Mouse (Mus musculus) cerebellum, adult 8-10 months (tissue): ENCODE measurements around the gene Asic3.

ENCODE experiments used
- DNase-seq: peaks from one replicate; pipeline ENCODE4 v3.0.0; 2022

Asic3 gene

DNA sequence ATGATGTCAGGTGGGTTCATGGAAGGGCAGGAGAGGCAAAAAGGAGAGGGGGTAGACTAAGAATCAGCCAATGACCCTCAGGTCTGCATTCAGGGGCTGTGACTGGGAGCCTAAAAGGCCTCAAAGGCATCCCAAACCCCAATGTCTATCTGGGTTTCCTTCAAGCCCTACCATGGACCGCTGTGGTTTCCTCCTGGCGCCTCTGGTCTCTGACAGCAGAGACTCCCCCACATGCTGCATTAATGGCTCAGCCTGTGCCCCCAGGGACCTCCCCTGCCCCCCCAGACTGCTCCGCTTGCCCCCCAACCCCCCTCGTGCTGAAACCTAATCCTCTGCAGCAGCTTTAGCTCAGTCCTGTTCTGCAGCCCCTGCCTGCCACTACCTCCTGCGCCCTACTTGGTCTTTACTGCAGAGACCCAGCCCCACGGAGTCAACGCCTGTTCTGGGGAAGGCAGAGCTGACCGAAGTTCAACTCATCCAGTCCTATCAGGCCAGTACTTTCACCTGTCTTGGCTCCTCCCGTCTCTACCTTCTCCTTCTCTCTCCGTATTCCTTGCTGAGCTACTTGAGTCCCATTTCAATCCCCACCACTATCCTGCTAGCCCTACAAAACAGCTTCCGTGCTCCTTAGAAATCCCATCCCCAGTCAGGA, at the start of gene Asic3:
Gene Asic3 (plus strand): TSS at position 351 of the 652 bp plus-strand sequence.
- no peak for DNase-seq

- DNase-seq, result no peak
Measured at GRCm38 (mm10) chr5:24363467-24363866, 49.7 kb upstream of the Asic3 start.

DNA sequence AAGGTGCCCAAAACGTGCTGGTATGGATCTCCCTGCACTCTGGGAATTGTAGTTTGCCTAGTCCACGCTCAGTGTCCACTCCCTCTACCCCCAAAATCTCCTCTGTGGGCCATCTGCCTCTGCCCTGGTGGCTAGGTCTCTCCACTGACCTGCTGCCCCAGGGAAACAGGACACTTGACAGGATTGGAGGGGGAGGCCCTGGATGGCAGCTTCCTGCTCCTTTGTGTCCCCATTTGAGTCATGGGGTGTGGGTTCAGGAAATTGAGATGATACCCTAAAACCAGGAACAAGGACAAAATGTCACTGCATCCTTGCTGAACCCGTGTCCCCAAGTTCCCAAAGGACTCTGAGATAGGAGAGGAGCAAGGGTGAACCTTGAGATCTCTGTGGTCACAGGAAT, 49.1 kb upstream of the Asic3 start:
- DNase-seq, result no peak

DNA sequence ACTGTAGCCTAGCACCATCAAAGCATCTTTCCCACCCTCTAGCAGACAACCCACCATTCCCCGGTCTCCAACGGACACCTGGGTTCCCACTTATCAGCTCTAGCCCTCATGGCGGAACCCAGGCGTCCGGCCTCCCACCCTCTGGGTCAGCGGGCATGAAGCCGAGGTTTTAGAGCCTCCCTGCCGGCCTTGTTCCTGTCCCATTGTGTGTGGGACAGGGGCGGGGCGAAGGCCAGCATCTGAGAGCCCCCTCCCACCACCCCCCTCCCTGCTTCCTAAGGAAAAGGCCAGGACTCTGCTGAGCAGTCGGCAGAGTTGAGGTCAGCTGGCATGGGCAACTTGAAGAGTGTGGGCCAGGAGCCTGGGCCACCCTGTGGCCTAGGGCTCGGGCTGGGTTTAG, 48.7 kb upstream of the Asic3 start, which contains the start of gene Nos3:
Gene Nos3 (plus strand): TSS at position 303 of the 400 bp plus-strand sequence.
- DNase-seq, result no peak

- no peak for DNase-seq
Measured at GRCm38 (mm10) chr5:24364963-24365362, 48.2 kb upstream of the Asic3 start.

DNA sequence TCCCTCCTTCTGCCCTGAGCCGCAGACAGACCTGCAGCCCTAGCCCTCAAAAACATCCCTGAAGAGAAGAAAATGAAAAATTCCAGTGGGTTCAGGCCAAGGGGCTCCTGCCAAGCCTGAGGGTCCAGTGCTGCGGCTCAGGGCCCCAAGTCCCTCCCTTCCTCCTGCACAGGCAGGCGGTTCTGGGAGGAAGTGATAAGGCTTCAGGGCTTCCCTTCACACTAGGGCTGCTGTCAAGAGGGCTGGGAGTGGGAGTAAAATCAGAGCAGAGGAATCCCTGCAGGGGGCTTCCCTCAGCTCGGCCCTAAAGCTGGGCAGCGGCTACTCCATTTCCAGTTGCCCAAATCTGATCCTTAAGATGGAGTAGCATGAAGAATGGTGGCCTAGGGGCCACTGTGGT, 47.7 kb upstream of the Asic3 start:
- DNase-seq, result no peak

DNA sequence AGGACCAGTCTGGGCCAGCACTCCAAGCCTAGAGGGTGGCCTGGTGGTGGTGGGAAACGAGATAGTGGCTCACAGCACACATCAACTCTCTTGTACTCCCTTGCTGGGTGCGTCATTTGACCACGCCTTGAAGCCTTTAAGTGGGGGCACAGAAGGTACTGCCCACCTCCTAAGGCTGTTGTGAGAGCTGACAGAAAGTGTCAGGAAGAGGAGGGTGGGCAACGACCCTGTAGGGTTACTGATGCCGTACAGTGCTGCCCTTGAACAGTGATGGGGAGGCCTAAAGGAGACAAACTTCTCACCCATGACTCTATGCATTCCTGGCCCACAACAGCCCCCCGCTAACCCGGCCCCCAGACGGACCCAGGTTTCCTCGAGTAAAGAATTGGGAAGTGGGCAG, 46.8 kb upstream of the Asic3 start:
- DNase-seq, result no peak

- DNase-seq, result no peak
Measured at GRCm38 (mm10) chr5:24369767-24370166, 43.4 kb upstream of the Asic3 start.

GRCm38 (mm10) chr5:24373807-24374206, 39.4 kb upstream of the Asic3 start:
- DNase-seq, result no peak

DNA sequence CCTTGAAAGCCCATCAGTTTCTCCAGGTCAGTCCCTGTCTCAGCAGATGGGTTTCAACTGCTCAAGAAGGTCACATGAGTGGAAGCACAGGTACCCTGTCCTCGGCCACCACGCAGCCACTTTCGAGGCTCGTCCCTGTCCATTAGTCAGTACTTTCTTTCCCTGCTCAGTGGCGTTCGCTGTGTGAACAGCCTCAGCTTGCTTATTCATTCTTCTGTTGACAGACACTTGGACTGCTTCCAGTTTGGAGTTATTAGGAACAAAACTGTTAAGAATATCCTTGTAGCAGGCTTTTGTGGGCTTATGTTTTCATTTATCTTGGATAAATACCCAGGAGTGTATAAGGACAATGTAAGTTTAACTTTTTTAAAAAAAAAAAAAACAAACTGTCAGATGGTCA, 39.0 kb upstream of the Asic3 start:
- DNase-seq, result no peak

DNA sequence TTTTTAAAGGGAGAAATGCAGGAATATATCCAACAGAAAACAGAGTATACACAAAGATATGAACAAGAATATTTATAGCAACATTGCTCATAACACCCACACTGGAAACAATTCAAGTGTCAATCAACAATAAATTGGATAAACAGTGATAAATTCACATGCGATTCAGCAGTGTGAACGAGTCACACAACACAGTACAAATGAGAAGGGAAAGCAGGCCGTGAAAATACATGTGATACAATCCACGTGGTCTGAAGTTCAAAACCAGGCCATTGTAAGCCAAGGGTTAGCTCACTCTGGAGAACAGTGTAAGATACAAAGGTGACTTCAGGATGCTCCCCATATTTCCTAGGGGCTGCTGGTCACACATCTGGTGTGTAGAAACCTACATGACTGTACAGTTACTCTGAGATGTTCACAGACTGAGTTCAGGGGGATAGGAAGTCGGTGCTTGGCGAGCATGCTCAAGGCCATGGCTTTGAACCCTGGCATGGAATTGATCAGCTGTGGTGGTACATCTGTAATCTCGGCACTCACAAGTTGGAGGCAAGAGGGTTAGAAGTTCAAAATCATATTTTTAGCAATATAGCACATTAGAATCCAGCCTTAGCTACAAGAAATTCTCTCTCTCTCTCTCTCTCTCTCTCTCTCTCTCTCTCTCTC, 38.4 kb upstream of the Asic3 start:
- no peak for DNase-seq

- no peak for DNase-seq
Measured at GRCm38 (mm10) chr5:24378700-24379099, 34.5 kb upstream of the Asic3 start.

DNA sequence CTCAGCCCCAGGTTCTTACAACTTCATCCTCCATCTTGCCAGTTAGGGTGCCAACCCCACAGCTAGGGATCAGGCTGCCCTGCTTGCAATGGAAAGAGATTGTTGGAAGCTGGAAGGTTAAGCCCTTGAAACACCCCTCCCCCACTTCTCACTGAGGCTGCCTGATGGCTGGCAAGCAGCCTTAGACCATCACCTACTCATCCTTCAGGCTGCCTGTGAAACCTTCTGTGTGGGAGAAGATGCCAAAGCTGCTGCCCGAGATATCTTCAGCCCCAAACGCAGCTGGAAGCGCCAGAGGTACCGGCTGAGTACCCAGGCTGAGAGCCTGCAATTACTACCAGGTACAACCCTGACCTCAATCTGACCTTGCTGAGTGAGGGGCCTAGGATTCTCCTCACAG, 33.7 kb upstream of the Asic3 start:
- no peak for DNase-seq

GRCm38 (mm10) chr5:24380499-24380898, 32.7 kb upstream of the Asic3 start:
- DNase-seq, result no peak

DNA sequence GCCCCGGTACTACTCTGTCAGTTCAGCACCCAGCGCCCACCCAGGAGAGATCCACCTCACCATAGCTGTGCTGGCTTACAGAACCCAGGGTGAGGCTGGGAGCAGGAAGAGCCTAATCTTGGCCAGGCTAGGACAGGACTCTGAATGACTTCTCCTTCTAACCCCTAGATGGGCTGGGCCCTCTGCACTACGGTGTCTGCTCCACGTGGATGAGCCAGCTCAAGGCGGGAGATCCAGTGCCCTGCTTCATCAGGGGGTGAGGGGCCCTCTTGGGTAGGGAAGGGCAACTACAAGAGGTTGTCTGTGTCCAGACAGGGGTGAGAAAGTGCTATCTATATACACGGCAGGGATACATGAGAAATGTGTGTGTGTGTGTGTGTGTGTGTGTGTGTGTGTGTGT, 31.7 kb upstream of the Asic3 start:
- no peak for DNase-seq

GRCm38 (mm10) chr5:24381988-24382387, 31.2 kb upstream of the Asic3 start:
- no peak for DNase-seq

- peak; percentile 98 for DNase-seq
Measured at GRCm38 (mm10) chr5:24383026-24383859, 29.9 kb upstream of the Asic3 start.

DNA sequence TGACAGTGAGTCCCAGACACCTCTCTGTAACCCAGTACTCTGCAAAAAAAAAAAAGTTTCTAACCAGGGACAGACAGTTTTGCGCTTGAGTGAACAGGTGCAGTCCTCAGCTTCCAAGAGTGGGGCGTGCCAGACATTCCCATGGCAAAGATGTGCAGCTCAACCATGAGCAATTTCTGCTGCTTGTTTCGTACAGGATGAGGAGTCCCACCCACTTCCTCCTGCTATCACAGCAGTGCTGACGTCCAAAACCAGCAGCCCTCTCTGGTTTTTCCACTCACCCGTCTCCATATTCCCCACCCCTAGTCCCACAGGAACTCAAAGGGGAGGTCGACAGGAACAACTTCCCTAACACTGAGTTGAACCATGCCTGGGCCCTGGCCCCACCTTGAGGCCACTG, 28.8 kb upstream of the Asic3 start:
- DNase-seq, result no peak

GRCm38 (mm10) chr5:24385374-24385773, 27.8 kb upstream of the Asic3 start:
- DNase-seq, result no peak

DNA sequence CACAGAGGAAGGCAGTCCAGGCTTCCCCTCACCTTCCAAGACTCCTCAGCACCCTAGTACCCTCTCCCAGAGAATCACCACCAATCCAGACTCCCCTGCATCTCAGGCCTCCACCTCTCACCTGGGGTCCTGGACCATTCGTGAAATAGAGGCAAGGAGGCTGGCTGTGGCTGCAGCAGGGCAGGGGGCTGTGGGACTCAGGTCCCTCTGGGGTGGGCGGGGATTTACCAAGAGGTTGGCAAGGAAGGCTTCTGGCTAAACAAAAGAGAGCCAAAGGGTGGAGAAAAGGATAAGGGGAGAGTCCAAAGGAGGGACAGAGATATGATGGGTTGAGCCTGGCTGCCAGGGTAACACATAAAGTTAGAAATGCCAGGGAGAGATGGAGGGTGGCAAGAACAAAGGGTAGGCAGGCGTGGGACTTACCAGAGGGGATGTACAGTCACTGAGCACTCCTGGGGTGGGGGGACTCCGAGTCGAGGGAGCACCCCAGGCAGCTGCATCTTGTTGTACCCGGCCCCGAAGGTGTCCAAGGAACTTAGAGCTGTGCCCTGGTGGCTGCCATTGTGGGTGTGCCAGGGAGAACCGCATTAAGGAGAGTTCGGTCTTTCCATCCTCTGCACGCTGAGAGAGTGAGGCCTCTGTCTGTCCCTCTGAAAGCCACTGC, 27.2 kb upstream of the Asic3 start:
- no peak for DNase-seq

- peak; percentile 41 for DNase-seq
Measured at GRCm38 (mm10) chr5:24387264-24388241, 25.6 kb upstream of the Asic3 start.
